Mouse (Mus musculus): ENCODE measurements at regions not wholly inside any gene's neighbourhood (a gene's known extent, or its start where the extent isn't known, plus 50 kb on each side); places are given as distances from the start of the nearest gene placed in this dataset.

DNA sequence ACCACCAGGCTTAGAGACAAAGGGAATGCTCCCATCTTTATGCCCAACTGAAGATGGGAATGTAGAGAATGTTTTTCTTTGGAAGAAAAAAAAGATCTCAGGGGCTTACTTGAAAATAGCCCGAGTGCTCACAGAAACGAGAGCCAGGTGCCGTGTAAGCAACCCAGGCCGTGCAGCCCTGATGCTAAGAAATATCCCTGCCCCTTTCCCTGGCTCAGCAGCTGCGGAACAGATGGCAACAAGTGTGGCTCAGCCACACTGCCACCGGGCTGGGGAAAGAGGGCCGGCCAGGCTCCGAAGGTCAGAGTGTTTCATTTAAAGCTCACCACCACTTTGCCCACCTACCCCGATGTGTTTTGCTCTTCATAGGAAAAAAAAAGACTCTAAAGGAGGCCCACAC, 205.7 kb upstream of the Kbtbd8 start:
- no peak for DNase-seq (ENCODE audit: low read depth)

DNA sequence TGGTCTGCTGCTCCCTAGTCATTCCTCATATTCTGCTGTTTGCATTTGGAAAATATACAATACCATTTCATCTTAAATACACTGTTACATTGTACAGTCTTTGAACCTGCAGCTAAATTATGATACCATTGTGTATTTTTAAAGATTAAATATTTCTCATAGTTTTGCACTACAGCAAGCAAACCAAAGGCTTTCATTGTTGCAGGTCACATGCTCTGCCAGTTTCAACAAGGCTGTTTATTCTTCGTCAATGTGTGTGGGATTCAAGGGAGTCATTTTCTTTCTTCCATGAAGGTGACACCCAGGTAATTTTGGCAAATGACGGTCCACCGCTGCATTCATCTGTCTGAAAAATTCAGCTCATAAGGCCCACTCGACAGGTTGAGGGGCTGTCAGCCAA, 200.9 kb upstream of the Lrig1 start:
- DNase-seq (ENCODE audit: low read depth): no peak

DNA sequence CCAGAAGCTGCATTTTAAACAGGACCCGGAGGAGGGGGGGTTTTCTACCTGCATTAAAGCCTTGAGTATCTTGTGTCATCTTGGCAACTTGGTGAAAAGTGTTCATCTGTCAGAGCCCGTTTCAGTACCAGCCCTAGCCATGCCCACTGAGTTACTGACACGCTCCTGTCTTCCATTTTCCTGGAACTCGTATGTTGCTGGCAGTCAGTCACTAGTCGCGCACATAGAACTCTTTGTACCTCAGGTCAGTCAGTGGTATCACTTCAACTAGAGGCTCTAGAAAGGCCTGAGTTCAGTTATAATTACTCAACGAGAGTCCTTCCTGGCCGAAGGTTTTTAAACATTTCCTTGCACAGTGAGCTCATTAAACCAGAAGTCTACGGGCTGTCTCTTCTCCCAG, 198.9 kb upstream of the Lrig1 start:
- DNase-seq (ENCODE audit: low read depth): no peak

DNA sequence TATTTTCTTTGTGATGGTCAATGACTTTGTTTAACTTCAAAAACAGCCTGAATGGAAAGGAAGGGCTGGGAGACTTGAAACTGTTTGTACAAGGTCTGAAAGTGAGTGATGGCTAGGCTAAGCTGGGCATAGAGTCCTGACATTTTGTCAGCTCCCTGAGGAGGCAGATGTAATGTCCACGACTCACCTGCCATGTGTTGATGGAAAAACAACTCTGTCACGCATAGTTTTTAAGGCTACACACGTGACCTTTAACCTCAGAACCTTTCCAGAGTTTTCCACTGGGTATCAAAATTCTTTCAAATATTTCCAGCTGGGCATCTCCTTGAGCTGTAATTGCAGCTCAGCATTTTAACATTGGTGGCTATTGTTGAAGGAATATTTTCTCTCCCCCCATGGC, 190.2 kb upstream of the Lrig1 start:
- DNase-seq (ENCODE audit: low read depth): peak; percentile 31

DNA sequence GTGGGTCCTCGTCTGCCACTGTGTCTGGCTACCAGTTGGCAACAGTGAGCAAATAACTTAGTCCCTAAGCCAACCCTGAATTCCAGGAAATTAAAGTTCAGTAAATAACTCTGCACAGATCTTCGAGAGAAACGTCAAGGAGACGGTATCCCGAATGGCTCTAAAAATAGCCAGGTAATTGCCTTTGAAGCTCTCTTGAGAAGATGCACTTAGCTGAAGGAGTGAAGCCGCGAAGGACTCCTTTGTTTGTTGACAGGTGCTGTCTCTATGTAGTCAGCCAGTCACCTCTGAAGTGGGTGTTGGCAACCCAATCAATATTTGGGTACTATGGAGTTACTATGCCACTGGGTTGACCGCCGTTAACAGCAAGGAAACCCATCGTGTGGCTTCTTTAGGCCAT, 189.3 kb upstream of the Lrig1 start:
- no peak for DNase-seq (ENCODE audit: low read depth)

DNA sequence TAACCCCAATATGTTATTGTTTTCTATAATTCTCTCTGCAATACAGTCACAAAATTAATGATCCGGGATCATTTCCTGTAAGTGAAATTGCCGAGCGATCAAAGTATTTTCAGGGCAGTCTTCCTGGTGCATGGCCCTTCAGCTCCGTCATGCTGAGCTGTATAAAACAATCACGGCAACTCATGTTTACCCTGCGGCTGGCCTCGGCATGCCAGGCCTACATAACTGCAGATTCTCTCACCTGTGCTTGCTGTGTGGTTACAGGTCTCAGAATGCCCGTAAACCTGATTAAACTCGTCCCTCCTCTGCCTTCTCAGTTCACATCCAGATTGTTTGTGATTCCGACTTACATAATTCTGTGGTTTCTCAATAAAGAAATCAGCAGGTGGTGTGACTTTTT, 181.2 kb upstream of the Lrig1 start:
- no peak for DNase-seq (ENCODE audit: low read depth)

DNA sequence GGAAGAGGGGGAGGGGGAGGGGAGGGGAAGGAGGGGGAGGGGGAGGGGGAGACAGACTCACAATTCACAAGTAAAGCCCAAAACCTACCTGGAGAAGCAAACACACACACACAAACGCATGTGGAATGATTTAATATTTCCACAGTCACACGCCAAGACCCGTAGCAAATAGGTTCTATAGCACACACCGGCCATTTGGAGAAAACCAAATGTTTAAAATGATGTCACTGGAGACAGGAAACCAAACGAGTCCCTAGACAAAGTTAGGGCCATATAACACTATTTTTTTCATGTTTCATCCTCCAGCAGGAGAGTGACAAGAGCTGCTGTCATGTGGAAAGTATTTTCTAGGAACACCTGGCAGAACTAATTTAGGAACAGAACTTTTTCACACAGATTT, 175.9 kb upstream of the Lrig1 start:
- no peak for DNase-seq (ENCODE audit: low read depth)

DNA sequence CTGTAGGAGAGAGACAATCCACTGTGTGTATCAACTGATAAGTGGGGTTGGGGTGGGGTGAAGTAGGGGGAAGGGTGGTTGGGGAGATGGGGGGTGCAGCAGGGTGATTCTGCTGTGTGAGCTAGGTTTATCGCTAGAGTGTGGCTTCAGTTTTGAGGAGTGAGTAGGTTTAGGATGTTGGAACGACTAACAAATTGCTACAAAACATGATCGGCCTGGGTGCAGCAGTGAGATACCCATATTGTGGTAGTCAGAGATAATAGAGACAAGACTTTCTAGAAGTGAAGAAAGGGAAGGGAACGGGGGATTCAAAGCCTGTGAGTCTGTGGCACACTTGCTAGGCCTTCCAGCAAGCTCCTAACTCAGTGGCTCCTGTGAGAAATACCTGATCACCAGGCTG, 175.1 kb upstream of the Lrig1 start:
- DNase-seq (ENCODE audit: low read depth): no peak

DNA sequence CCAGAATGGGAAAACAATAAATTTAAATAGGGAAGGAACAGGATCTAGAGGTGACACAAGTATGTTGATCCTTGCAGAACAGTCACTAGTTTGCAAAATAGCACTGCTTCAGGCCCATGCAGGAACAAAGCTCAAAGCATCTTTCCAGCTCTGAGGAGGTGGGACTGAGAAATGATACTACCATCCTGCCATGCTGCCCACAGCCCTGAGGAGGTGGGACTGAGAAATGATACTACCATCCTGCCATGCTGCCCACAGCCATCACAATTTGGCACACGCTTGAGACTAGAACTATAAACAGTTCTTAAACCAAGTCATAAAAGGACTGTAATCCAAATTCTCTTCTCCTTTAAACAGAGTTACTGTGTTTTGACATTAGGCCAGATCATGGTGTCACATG, 174.5 kb upstream of the Lrig1 start:
- no peak for DNase-seq (ENCODE audit: low read depth)

DNA sequence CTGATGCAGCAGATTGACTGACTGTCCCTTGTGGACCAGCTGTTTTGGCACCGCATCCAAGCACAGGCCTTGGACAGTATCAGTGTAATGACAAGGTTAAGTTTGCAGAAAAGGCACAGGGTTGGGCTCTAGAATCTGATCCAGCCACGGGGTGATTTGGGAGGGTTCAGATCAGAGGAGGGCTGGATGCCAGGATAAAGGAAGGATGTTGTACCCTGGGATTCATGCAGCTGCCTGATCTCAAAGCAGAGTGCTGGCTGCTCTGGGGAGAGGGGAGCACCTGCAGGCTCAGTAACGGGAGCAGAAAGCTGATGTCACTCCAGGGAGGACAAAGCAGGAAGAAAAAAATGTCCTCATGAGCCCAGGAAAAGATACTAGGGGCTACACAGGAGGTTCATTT, 168.0 kb upstream of the Lrig1 start:
- DNase-seq (ENCODE audit: low read depth): no peak

DNA sequence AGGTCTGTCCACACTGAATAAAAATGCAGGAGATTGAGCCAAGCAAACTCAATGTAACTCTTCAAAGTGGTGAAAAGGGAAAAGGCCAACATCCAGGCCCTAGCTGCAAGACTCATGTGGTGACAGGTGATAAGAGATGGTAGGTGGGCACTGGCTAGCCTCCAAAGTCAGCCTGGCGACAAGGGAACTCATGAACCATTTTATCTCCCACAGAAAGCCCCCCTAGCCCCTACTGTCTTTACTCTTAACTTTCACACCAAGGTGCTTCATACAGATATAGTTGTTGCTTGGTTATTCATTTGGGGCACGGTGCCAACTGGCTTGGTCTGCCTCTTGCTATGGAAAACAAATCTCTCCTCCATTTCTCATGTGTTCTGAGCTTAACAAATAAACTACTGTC, 165.5 kb upstream of the Lrig1 start:
- no peak for DNase-seq (ENCODE audit: low read depth)

DNA sequence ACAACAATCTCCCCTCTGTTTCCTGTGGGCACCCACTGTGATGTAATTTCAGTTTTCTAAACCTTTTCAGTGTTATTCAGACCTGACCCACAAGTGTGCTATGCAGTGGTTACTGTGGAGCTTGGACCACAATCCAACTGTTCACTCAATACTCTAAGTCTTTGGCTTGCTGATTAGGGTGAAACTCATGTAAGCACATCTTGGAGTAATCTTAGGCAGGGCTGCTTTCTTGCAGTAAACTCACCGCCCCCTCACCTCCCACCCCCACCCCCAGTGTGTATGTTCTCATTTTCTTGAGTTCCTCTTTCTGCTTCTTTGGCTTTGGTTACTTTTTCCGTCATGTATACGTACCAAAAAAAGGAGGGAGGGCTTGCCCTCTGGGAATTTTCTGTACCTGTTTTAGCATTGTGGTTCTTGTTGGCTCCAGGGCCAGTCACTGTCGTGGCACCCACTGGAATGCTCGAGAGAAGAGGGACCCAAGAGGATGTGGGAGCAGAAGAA, 158.2 kb upstream of the Lrig1 start:
- peak; percentile 88 for DNase-seq (ENCODE audit: low read depth)

DNA sequence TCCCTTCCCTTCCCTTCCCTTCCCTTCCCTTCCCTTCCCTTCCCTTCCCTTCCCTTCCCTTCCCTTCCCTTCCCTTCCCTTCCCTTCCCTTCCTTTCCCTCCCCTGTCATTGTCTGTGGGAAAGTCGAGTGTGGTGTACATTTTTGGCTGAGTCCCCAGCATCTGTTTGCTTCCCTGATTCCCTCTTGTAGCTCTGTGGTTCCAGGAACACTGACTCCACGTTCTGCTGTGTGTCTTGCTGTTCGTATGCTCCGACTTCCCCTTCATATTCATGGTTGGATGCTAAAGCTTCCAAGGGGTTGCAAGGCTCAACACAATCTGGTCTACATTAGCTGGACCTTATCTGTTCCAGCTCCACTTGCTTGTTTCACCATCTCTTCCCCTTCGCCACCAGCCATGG, 150.2 kb upstream of the Lrig1 start:
- no peak for DNase-seq (ENCODE audit: low read depth)

DNA sequence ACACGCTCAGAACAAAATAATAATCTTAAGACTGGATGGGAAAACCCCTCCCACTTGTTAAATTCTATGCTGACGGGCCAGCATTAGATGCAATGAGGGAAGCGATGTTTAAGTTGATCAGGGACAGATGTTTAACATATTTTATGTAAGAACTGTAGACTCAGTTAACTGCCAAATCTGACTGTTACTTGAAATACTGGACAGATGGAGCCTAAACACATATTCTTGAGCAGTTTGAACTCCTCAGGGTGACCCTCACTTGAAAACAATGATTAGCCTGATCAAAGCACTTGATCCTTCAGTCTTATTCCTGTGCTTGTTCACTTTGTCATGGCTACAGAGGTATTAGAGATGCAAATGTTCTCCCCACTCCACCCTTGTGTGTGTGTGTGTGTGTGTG, 149.6 kb upstream of the Lrig1 start:
- no peak for DNase-seq (ENCODE audit: low read depth)

DNA sequence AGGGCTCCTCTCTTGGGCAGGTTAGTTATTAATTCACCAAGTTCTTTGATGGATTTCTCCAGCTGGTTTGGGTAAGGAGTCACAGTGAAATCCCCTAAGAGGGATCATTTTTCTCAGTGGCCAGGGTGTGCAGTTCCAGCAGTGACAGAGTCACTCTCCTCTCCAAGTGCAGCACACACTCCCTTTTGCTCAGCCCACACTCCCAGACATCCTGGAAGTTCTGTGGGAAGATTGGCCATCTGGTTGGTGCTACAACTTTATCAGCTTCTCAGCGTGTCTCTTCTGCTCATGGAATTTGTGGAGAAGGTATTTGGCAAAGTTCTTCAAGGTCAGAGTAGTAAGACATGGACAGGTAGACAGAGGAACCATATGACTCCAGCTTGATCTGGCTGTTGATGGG, 148.5 kb upstream of the Lrig1 start:
- no peak for DNase-seq (ENCODE audit: low read depth)

DNA sequence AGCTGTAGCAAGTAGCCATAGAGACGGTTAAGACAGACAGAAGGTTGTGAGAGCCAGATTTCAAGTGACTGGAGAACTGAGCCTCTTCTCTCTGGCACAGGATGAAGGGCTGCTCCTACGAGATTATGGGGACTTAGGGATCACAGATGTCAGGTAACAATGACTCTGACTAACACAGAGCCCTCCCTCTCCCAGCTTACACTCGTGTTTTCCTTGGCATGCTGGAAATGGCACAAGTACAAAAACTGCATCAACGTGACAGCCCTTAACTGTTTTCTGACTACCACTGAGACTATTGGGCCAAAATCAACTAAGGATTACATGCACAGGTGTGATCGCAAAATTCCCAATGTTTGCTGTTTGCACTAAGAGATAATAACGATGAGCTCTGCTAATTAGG, 145.9 kb upstream of the Lrig1 start:
- DNase-seq (ENCODE audit: low read depth): no peak

DNA sequence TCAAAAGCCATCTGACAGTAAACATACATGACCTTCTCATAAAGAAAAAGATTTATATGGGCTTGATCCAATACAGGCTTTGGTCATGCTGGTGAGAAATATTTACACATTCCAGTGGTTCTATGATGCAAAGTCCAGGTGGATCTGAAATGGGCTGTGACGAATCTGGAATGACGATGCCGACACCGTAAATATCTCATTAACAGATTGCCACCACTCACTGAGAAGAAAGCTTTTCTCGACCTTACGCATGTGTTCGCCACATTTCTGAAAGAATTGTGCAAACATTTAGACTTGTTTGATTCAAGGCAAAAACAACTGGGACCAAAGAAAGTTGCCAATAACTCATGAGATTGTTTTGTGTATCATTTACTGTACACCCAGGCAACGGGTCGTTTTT, 142.9 kb upstream of the Lrig1 start:
- DNase-seq (ENCODE audit: low read depth): no peak

DNA sequence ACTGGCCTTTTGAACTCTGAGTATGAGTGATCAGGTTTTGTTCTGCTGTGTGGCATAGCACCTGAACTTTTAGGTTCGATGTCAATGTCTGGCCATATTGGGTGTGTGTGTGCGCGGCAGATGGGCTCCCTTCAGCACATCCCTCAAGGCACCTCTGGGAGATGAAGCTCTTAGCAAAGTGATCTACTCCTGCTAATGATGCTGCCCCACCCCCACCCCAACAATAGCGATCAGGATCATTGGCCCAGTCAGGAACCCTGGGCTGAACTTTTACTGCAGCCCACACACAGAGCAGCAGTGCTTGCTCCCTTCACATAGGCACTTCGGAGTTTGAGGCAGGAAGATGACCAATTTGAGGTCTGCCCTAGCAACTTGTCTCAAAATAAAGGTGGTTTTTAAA, 141.9 kb upstream of the Lrig1 start:
- DNase-seq (ENCODE audit: low read depth): no peak

DNA sequence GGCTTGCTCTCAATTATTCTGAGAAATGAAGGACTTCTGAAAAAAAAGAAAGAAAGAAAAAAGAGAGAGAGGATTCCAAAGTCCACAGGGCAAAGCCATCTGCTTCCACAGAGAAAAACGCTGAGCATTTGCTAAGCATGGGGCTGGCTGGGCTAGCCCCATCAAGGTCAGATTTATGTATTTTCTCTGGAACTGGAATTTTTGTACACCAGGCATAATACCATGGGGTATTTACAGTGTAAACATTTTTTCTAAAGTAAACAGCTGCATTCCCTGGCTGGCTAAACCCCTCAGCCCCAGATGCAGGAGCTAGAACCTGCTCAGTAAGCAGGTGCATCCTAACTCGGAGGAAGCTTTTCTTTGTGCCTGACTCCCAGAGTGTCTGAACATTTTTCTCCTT, 135.8 kb upstream of the Lrig1 start:
- no peak for DNase-seq (ENCODE audit: low read depth)

DNA sequence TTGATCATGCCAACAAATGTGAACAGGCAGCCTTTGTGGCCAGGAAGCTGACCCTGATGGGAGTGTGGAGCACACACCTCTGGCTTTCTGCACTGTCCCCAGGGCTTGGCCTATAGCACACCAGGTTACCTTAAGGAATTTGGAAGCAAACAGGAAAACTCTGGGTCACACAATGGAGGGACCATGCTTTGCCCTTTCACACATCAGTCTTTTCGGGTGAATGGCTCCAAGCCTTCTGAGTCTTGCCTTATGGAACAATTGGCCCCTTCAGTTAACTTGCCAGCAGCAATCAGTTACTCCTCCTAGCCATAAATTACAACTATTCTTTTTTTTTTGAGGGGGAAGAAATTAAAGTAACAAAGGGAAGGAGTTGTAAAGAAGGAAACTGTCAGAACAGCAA, 134.6 kb upstream of the Lrig1 start:
- no peak for DNase-seq (ENCODE audit: low read depth)

DNA sequence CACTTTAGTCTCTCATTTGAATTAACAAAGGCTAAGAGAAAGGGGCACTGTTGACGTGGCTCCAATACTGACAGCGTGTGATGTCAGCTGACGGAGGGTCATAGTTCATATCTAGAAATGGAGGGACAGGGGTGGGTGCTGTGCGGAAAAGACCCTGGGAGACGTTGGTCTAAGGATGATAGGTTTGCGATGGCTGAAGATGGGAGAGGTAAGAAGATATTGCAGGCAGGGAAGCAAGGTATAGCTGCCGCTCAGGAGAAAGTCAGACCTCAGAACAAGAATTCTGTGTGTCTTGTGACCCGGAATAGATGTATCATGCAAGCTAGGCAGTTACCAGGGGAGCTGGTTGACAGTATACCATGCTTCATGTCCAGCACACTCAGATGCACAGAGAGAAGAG, 130.8 kb upstream of the Lrig1 start:
- DNase-seq (ENCODE audit: low read depth): no peak

DNA sequence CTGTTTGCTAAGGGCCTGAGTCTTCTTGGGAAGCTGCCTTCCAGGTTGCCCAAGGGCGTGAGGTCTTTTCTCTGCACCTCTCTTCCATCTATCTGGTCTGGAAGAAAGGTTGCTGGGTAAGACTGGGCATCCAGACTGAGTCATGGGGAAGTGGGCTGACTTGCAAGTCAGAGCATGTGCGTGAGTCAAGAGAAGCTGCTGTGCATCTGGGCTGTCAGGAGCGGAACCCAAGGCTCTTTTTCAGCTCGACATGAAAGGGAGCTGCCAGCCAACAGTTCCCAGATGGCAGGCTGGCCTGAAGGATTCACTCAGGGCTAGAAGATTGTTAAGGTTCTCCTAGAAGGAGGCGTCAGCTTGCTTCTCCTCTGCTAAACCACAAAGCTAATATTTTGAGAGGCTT, 129.3 kb upstream of the Lrig1 start:
- no peak for DNase-seq (ENCODE audit: low read depth)

DNA sequence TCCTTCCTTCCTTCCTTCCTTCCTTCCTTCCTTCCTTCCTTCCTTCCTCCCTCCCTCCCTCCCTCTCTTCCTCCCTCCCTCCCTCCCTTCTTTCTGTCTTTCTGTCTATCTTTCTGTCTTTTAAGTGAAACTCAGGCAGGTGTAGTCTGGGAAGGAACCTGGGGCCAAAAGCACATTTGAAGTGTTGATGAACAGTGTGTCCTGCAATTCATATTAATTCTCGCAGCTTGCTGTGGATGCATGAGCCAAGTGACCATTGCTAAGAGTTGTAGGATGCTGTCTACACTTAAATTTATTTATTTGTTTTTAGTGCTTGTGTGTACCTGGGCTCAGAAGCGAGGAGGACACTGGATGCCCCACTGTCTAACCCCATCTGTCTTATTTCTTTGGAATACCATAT, 126.7 kb upstream of the Lrig1 start:
- no peak for DNase-seq (ENCODE audit: low read depth)

DNA sequence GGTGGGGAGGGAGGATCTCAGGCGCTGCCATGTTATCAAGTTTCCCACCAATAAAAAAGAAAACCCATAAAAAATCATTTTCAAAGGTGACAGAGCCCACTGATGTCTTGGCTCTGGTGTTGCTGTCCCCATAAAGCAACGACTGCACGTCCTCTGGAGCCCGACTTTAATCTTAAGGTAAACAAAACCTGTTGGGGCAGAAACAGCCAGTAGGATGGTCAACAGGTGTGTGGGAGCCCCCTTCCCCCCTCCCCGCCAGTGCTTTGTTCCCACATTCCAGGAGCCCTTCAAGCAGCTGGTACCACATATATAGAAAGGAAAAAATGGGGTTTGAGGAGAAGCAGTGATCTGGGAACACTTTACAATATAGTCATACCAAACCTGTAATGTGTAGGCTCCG, 118.3 kb upstream of the Lrig1 start:
- no peak for DNase-seq (ENCODE audit: low read depth)

DNA sequence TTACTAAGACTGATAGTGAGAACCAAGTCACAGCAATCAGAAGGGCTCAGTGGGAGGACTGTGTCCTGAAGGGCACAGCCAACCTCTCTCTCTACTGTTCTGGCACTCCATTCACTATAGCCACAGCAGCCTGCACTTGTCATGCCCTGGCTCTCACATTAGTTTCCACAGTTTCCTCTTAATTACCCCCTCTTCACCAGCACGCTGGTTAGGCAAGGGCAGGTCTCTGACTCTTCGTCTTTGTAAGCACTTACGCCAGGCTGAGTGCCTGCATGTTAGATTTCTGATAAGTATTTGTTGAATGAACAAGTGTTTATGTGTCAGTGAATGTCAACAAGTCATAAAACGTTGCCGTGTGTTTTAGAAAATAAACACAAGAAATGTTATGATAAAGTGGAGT, 116.2 kb upstream of the Lrig1 start:
- no peak for DNase-seq (ENCODE audit: low read depth)

Data from fibroblast of lung, adult 2 months (primary cell).